20 mouse cellular contexts compared by ENCODE assay signal in genomic region chr11:45239044-45239443, GRCm38 (mm10).
A peak's percentile ranks its signal among the peaks of the same experiment; 100 is the strongest.
DNase-seq lines count a peak whose midpoint lies in the region; ATAC-seq lines count a peak whose summit lies in the region.
"Had no signal": no experiment of that assay in that cellular context is flagged by ENCODE, and none has a peak within 500 bp of the region (broad histone marks: within the 10 kb centered on the region; RNA-seq: fewer than 3 reads in every experiment).

No protein-coding gene starts in this region.

- H3K9ac ChIP-seq in heart, embryonic 15.5 days: no peak overlapping the region
- H3K9ac ChIP-seq in embryonic facial prominence, embryonic 12.5 days: no peak overlapping the region
- H3K9ac ChIP-seq: forebrain, embryonic 15.5 days; hindbrain, embryonic 15.5 days; kidney, embryonic 15.5 days; lung, embryonic 15.5 days had no signal

- H3K27me3 ChIP-seq in heart, embryonic 15.5 days: no peaks in the 10 kb centered on the region
- no peaks in the 10 kb centered on the region for H3K27me3 ChIP-seq in heart, embryonic 10.5 days (ENCODE audit: insufficient read depth, poor library complexity, severe bottlenecking)
- H3K27me3 ChIP-seq in embryonic facial prominence, embryonic 12.5 days: no peaks in the 10 kb centered on the region
- H3K27me3 ChIP-seq: forebrain, embryonic 15.5 days; hindbrain, embryonic 15.5 days; kidney, embryonic 15.5 days; lung, embryonic 15.5 days had no signal

- no peak for DNase-seq in heart, embryonic 10.5 days (ENCODE audit: low spot score)
- peak; percentile 7 for DNase-seq in R1 (ENCODE audit: low read depth, low spot score)
- peak; percentile 54 for DNase-seq in lung, postnatal 10 days
- DNase-seq in embryo, embryonic 10 days (ENCODE audit: low spot score): no peak
- no peak for DNase-seq in layer of hippocampus, postnatal 10 days (ENCODE audit: low spot score in 2 of 2)
- DNase-seq: adrenal gland, postnatal 14 days; B cell, adult 2 months; cerebellum, adult 8-10 months; right cerebral cortex, postnatal 25 days; thymus, postnatal 4 days had no signal

- no peak overlapping the region for H3K27ac ChIP-seq in heart, embryonic 15.5 days
- H3K27ac ChIP-seq in heart, embryonic 10.5 days: no peak overlapping the region
- H3K27ac ChIP-seq in embryonic facial prominence, embryonic 12.5 days: no peak overlapping the region
- H3K27ac ChIP-seq: forebrain, embryonic 15.5 days; hindbrain, embryonic 15.5 days; kidney, embryonic 15.5 days; layer of hippocampus, adult 2 months; lung, embryonic 15.5 days; midbrain, embryonic 10.5 days had no signal

- H3K4me2 ChIP-seq in heart, embryonic 15.5 days: no peak overlapping the region
- H3K4me2 ChIP-seq in embryonic facial prominence, embryonic 12.5 days (replicated peaks): no peak overlapping the region
- H3K4me2 ChIP-seq: forebrain, embryonic 15.5 days; hindbrain, embryonic 15.5 days; kidney, embryonic 15.5 days; lung, embryonic 15.5 days had no signal

- 0 out of 2 replicates have a peak, but pooled peaks have one; percentile 22 for ATAC-seq in heart, embryonic 15.5 days (replicated peaks; ENCODE audit: insufficient number of reproducible peaks, insufficient read depth, low FRiP score, low read depth)
- ATAC-seq in embryonic facial prominence, embryonic 12.5 days (ENCODE audit: insufficient number of reproducible peaks, insufficient read depth, low FRiP score, low TSS enrichment): 0 out of 2 replicates have a peak, but pooled peaks have one; percentile 52
- ATAC-seq: activated CD4-positive, CD25-positive, alpha-beta regulatory T cell, adult 4 months; forebrain, embryonic 15.5 days; intestine, embryonic 16.5 days had no signal

- WGBS in heart, embryonic 15.5 days: 50% methylated on average over 5 of the region's 5 CpGs
- WGBS in heart, embryonic 10.5 days: 65% methylated on average over 5 of the region's 5 CpGs
- 56% methylated on average over 5 of the region's 5 CpGs for WGBS in embryonic facial prominence, embryonic 12.5 days

- no peaks in the 10 kb centered on the region for H3K4me1 ChIP-seq in heart, embryonic 15.5 days (replicated peaks)
- H3K4me1 ChIP-seq in heart, embryonic 10.5 days: no peaks in the 10 kb centered on the region
- peaks cover 35% of the 10 kb centered on the region for H3K4me1 ChIP-seq in embryonic facial prominence, embryonic 12.5 days
- H3K4me1 ChIP-seq: forebrain, embryonic 15.5 days; midbrain, embryonic 10.5 days had no signal

- no peak overlapping the region for H3K4me3 ChIP-seq in heart, embryonic 15.5 days
- no peak overlapping the region for H3K4me3 ChIP-seq in heart, embryonic 10.5 days
- H3K4me3 ChIP-seq in embryonic facial prominence, embryonic 12.5 days: no peak overlapping the region
- H3K4me3 ChIP-seq: forebrain, embryonic 15.5 days; hindbrain, embryonic 15.5 days; kidney, embryonic 15.5 days; layer of hippocampus, adult 2 months; lung, embryonic 15.5 days; midbrain, embryonic 10.5 days had no signal

- H3K36me3 ChIP-seq in heart, embryonic 15.5 days: no peaks in the 10 kb centered on the region
- H3K36me3 ChIP-seq in heart, embryonic 10.5 days: no peaks in the 10 kb centered on the region
- no peaks in the 10 kb centered on the region for H3K36me3 ChIP-seq in embryonic facial prominence, embryonic 12.5 days
- H3K36me3 ChIP-seq: forebrain, embryonic 15.5 days; hindbrain, embryonic 15.5 days; kidney, embryonic 15.5 days; lung, embryonic 15.5 days; midbrain, embryonic 10.5 days had no signal

- no peaks in the 10 kb centered on the region for H3K9me3 ChIP-seq in heart, embryonic 15.5 days (replicated peaks)
- H3K9me3 ChIP-seq in heart, embryonic 10.5 days: no peaks in the 10 kb centered on the region
- no peaks in the 10 kb centered on the region for H3K9me3 ChIP-seq in embryonic facial prominence, embryonic 12.5 days
- H3K9me3 ChIP-seq: forebrain, embryonic 15.5 days; hindbrain, embryonic 15.5 days; kidney, embryonic 15.5 days; lung, embryonic 15.5 days; midbrain, embryonic 10.5 days had no signal

Comparison
In these comparisons a context has a peak if more than half of its experiments do, and no peak if none do; other contexts are left out.
1. DNase-seq: peak in R1 (single experiment) and lung, postnatal 10 days (single experiment); none in heart, embryonic 10.5 days (single experiment), embryo, embryonic 10 days (single experiment) and layer of hippocampus, postnatal 10 days (0 of 2).